Mouse (Mus musculus) CH12.LX (cell line): ENCODE data around the gene Tm9sf2. TPM values are rescaled to one million over a fixed set of nuclear protein-coding genes. Genes with fewer than 3 reads are reported as not detected.

Source experiments
- DNase-seq: peaks from one replicate; pipeline ENCODE4 v3.0.0-alpha.2; 2013; ENCODE audit errors: extremely low read depth
- H3K27ac ChIP-seq: 2 replicates; pipeline ENCODE4 v1.5.1; 2012; ENCODE audit warnings: low read depth, mild to moderate bottlenecking, control low read depth, moderate library complexity; ENCODE audit not compliant: insufficient read depth
- H3K27me3 ChIP-seq: replicated peaks from 2 replicates; pipeline ENCODE3; 2012; ENCODE audit warnings: inconsistent platforms
- H3K36me3 ChIP-seq, 2 experiments: replicated peaks in 1 of 2; 2 replicates each; pipeline versions ENCODE3 to v1.6.1; 2012; ENCODE audit warnings: inconsistent platforms in 1 of 2, low read length in 1 of 2, mild to moderate bottlenecking in 1 of 2, mixed read lengths in 1 of 2, moderate library complexity in 1 of 2; ENCODE audit not compliant: control insufficient read depth in 1 of 2, insufficient read depth in 1 of 2
- H3K4me1 ChIP-seq, 2 experiments: 2 replicates each; pipeline ENCODE4 v1.6.1; 2012; ENCODE audit warnings: inconsistent platforms in 1 of 2, moderate library complexity in 1 of 2; ENCODE audit not compliant: insufficient read depth in 2 of 2, control insufficient read depth in 1 of 2
- H3K4me2 ChIP-seq: 2 replicates; pipeline ENCODE4 v1.6.1; 2012; ENCODE audit warnings: low read depth, mild to moderate bottlenecking, control low read depth; ENCODE audit not compliant: poor library complexity, insufficient read depth, severe bottlenecking
- H3K4me3 ChIP-seq, 3 experiments: fragments of 150-350 bp in 1 of 3; sonication (generic) in 1 of 3; replicated peaks in 1 of 3; 2 replicates each; pipeline versions ENCODE3 to v1.5.1; 2011 to 2012; ENCODE audit warnings: low read depth in 2 of 3, low read length in 2 of 3, mild to moderate bottlenecking in 2 of 3, moderate library complexity in 2 of 3, control low read depth in 1 of 3, improper control_type of control experiment in 1 of 3, inconsistent platforms in 1 of 3, mixed read lengths in 1 of 3; ENCODE audit not compliant: poor library complexity in 1 of 3
- H3K79me2 ChIP-seq: replicated peaks from 2 replicates; pipeline ENCODE4 v1.6.1; 2012; ENCODE audit warnings: mild to moderate bottlenecking, moderate library complexity; ENCODE audit not compliant: control insufficient read depth, poor library complexity, insufficient read depth, severe bottlenecking; ENCODE audit errors: extremely low read depth
- H3K9ac ChIP-seq: 2 replicates; pipeline ENCODE4 v1.6.1; 2012; ENCODE audit warnings: low read depth, mild to moderate bottlenecking, control low read depth, moderate library complexity; ENCODE audit not compliant: insufficient read depth
- H3K9me3 ChIP-seq: replicated peaks from 2 replicates; pipeline ENCODE3; 2012; ENCODE audit warnings: low read length, inconsistent platforms, mixed read lengths
- BHLHE40 ChIP-seq: IDR thresholded peaks from 2 replicates; pipeline ENCODE4 v1.6.1; 2011; ENCODE audit warnings: mild to moderate bottlenecking, low read depth, low read length, improper control_type of control experiment
- CHD2 ChIP-seq: IDR thresholded peaks from 2 replicates; pipeline ENCODE4 v1.6.1; 2011; ENCODE audit warnings: low read length, improper control_type of control experiment
- CTCF ChIP-seq, 2 experiments: IDR thresholded peaks in 1 of 2; conservative IDR thresholded peaks in 1 of 2; 2 replicates each; pipeline ENCODE4 v1.5.1; 2011 to 2012; ENCODE audit warnings: low read depth in 2 of 2, low read length in 2 of 2, improper control_type of control experiment in 1 of 2, inconsistent platforms in 1 of 2, mild to moderate bottlenecking in 1 of 2, moderate library complexity in 1 of 2
- ELF1 ChIP-seq: IDR thresholded peaks from 2 replicates; pipeline ENCODE4 v1.6.1; 2014; ENCODE audit warnings: low read depth, mild to moderate bottlenecking, inconsistent platforms, low read length, improper control_type of control experiment
- ETS1 ChIP-seq: conservative IDR thresholded peaks from 2 replicates; pipeline ENCODE4 v1.6.1; 2012; ENCODE audit warnings: low read depth, mild to moderate bottlenecking, inconsistent platforms, low read length, improper control_type of control experiment, moderate library complexity
- GABPA ChIP-seq: IDR thresholded peaks from 2 replicates; pipeline ENCODE4 v1.6.1; 2012; ENCODE audit warnings: low read depth, low read length, improper control_type of control experiment, inconsistent platforms; ENCODE audit not compliant: insufficient replicate concordance
- IRF4 ChIP-seq: IDR thresholded peaks from 2 replicates; pipeline ENCODE4 v1.6.1; 2014; ENCODE audit warnings: low read depth, mild to moderate bottlenecking, inconsistent platforms, low read length, improper control_type of control experiment
- JUN ChIP-seq: IDR thresholded peaks from 2 replicates; pipeline ENCODE4 v1.6.1; 2011; ENCODE audit warnings: low read depth, mild to moderate bottlenecking, low read length, improper control_type of control experiment, moderate library complexity; ENCODE audit not compliant: insufficient read depth
- MAFK ChIP-seq: IDR thresholded peaks from 2 replicates; pipeline ENCODE4 v1.6.1; 2011; ENCODE audit warnings: low read length, improper control_type of control experiment; ENCODE audit not compliant: insufficient replicate concordance
- MAX ChIP-seq: IDR thresholded peaks from 2 replicates; pipeline ENCODE4 v1.6.1; 2011; ENCODE audit warnings: low read length, improper control_type of control experiment
- MAZ ChIP-seq: IDR thresholded peaks from 2 replicates; pipeline ENCODE4 v1.6.1; 2012; ENCODE audit warnings: low read depth, mild to moderate bottlenecking, inconsistent platforms, low read length, improper control_type of control experiment, moderate library complexity
- MEF2A ChIP-seq: IDR thresholded peaks from 2 replicates; pipeline ENCODE4 v1.6.1; 2014; ENCODE audit warnings: low read depth, mild to moderate bottlenecking, inconsistent platforms, low read length, improper control_type of control experiment, borderline replicate concordance
- MXI1 ChIP-seq: IDR thresholded peaks from 2 replicates; pipeline ENCODE4 v1.6.1; 2011; ENCODE audit warnings: mild to moderate bottlenecking, low read depth, low read length, improper control_type of control experiment
- MYC ChIP-seq: IDR thresholded peaks from 2 replicates; pipeline ENCODE4 v1.6.1; 2011; ENCODE audit warnings: low read depth, mild to moderate bottlenecking, improper control_type of control experiment, low read length
- NRF1 ChIP-seq: IDR thresholded peaks from 2 replicates; pipeline ENCODE4 v1.6.1; 2014; ENCODE audit warnings: low read depth, mild to moderate bottlenecking, inconsistent platforms, low read length, improper control_type of control experiment, moderate library complexity
- POLR2A ChIP-seq: IDR thresholded peaks from 2 replicates; pipeline ENCODE4 v1.6.1; 2011; ENCODE audit warnings: low read depth, mild to moderate bottlenecking, improper control_type of control experiment, low read length
- RCOR1 ChIP-seq: conservative IDR thresholded peaks from 2 replicates; pipeline ENCODE4 v1.6.1; 2012; ENCODE audit warnings: low read depth, mild to moderate bottlenecking, inconsistent platforms, low read length, improper control_type of control experiment
- SIN3A ChIP-seq: IDR thresholded peaks from 2 replicates; pipeline ENCODE4 v1.6.1; 2012; ENCODE audit warnings: low read length, improper control_type of control experiment, inconsistent platforms
- SMC3 ChIP-seq: IDR thresholded peaks from 2 replicates; pipeline ENCODE4 v1.6.1; 2011; ENCODE audit warnings: low read depth, low read length, improper control_type of control experiment
- TCF12 ChIP-seq: IDR thresholded peaks from 2 replicates; pipeline ENCODE4 v1.6.1; 2014; ENCODE audit warnings: low read depth, mild to moderate bottlenecking, inconsistent platforms, low read length, improper control_type of control experiment
- UBTF ChIP-seq: IDR thresholded peaks from 2 replicates; pipeline ENCODE4 v1.6.1; 2012; ENCODE audit warnings: low read depth, mild to moderate bottlenecking, inconsistent platforms, low read length, improper control_type of control experiment, moderate library complexity
- USF1 ChIP-seq: IDR thresholded peaks from 2 replicates; pipeline ENCODE4 v1.6.1; 2014; ENCODE audit warnings: low read depth, mild to moderate bottlenecking, inconsistent platforms, low read length, improper control_type of control experiment
- ZC3H11A ChIP-seq: IDR thresholded peaks from 2 replicates; pipeline ENCODE4 v1.6.1; 2012; ENCODE audit warnings: low read depth, mild to moderate bottlenecking, inconsistent platforms, low read length, improper control_type of control experiment
- ZKSCAN1 ChIP-seq: IDR thresholded peaks from 2 replicates; pipeline ENCODE4 v1.6.1; 2012; ENCODE audit warnings: low read depth, inconsistent platforms, low read length, improper control_type of control experiment, borderline replicate concordance
- dilution Hi-C: fragments of 300-500 bp; cut with MboI; formaldehyde crosslinking; loops from 2 replicates; pipeline ENCODE4 v1.14.3; 2020; ENCODE audit warnings: low sequenced_read_pairs; ENCODE audit not compliant: extremely low pct_unique_long_range_greater_than_20kb, extremely low pct_ligation_motif_present
- in situ Hi-C: fragments of 300-500 bp; cut with MboI; formaldehyde crosslinking; loops from 3 replicates; pipeline ENCODE4 v1.14.3; 2019; ENCODE audit warnings: low sequenced_read_pairs, low pct_ligation_motif_present, low pct_unique_long_range_greater_than_20kb, mixed read lengths
- polyA plus RNA-seq: library from polyadenylated mRNA; unstranded; fragments of >175 nt; gene quantifications from 2 replicates; pipeline ENCODE4 v1.2.1, GENCODE M21; 2012; ENCODE audit warnings: low read depth; ENCODE audit not compliant: insufficient read length
- total RNA-seq, 2 experiments: library from RNA; depleted of rRNA; stranded (reverse); fragments of 300-350 nt in 1 of 2; fragments of >200 nt in 1 of 2; gene quantifications; 2 replicates each; pipeline ENCODE4 v1.2.3; 2012 to 2014

The Tm9sf2 gene
- total and polyA plus RNA-seq, 3 experiments, result 49.2 to 108 (median 85.5) TPM

- TF ChIP-seq POLR2A (no peak), TCF12 (peak; percentile 97), MXI1 (peak; percentile 46; the same call in 1 of the 2 replicates), MAZ (no peak), SMC3 (no peak), UBTF (no peak), ETS1 (peak; percentile 84), CTCF (conservative IDR thresholded peaks at IDR 0.05 in 1 of 2, IDR thresholded peaks at IDR 0.05 in 1 of 2; ENCODE audit: low read depth in 2 of 2, low read length in 2 of 2) (no peak), ZC3H11A (no peak), MEF2A (peak; percentile 89), USF1 (no peak), CHD2 (peak; percentile 41; the same call in 1 of the 2 replicates), NRF1 (no peak), MAFK (peak; percentile 86; the same call in 1 of the 2 replicates), GABPA (no peak), MYC (no peak)
Measured at GRCm38 (mm10) chr14:122073422-122073821, 33.4 kb upstream of the Tm9sf2 start (continued).

DNA sequence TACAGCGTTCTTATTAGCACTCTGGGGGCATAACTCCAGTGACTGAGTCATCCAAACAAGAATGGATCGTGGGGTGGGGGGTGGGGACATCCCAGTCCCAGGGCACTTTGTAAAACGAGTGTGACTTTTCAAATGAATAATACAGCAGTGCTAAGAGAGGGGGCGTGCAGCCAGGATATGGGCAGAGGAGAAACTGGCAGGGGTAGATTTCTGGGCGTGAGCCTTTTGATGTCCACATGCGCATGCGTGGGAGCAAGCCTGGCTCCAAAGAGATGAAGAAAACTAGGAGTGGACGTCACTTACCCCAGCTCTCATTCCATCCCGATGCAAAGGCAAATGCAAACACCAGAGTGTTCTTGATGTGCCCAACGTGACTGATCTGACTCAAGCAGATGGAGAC lies 32.5 kb upstream of the Tm9sf2 start:
- Histone ChIP-seq H3K9ac (peak overlapping the region; percentile 75), H3K27ac (peak overlapping the region; percentile 95), H3K9me3 (no peaks in the 10 kb centered on the region), H3K36me3 (no peaks in the 10 kb centered on the region), H3K4me2 (peak overlapping the region; percentile 80), H3K79me2 (no peaks in the 10 kb centered on the region), H3K4me1 (peaks cover 24 to 85% of the 10 kb centered on the region in 2 experiments), H3K4me3 (no peak overlapping the region), H3K27me3 (no peaks in the 10 kb centered on the region)
- no peak for TF ChIP-seq RCOR1
- no peak for TF ChIP-seq SMC3
- TF ChIP-seq MEF2A, result 0 out of 2 replicates have a peak, but pooled peaks have one; percentile 20
- peak; percentile 88 for TF ChIP-seq NRF1
- peak; percentile 45 for TF ChIP-seq TCF12
- TF ChIP-seq IRF4, result peak; percentile 31; the same call in 1 of the 2 replicates
- TF ChIP-seq SIN3A, result no peak
- no peak for TF ChIP-seq ZKSCAN1
- no peak for TF ChIP-seq ELF1
- TF ChIP-seq BHLHE40, result 0 out of 2 replicates have a peak, but pooled peaks have one; percentile 30
- peak; percentile 41; the same call in 1 of the 2 replicates for TF ChIP-seq MAX
- TF ChIP-seq JUN, result no peak
- peak; percentile 31; the same call in 1 of the 2 replicates for TF ChIP-seq POLR2A
- DNase-seq, result no peak
- in situ Hi-C loops (loop anchor here (5.0 kb wide), 1 partner anchor 33 kb away; the partner anchor contains the start of gene Tm9sf2), dilution Hi-C loops (no loop called here)
